Mouse (Mus musculus) stomach, postnatal 0 days (tissue): ENCODE data around the gene Senp3.

Experiments used
- CTCF ChIP-seq: IDR thresholded peaks from 2 replicates; pipeline ENCODE4 v1.5.1; 2016; ENCODE audit warnings: antibody characterized with exemption, low read depth, mild to moderate bottlenecking, moderate library complexity
- EP300 ChIP-seq: optimal IDR thresholded peaks from 2 replicates; pipeline ENCODE3; 2016; ENCODE audit warnings: antibody characterized with exemption

GRCm38 (mm10) chr11:69715482-69715881 is 33.6 kb upstream of the Senp3 start:
- TF ChIP-seq CTCF (peak; percentile 75), EP300 (no peak)
